Mouse (Mus musculus) brain, adult 2 months (tissue): ENCODE results near the gene Morn1.

Source experiments
- DNase-seq: peaks from one replicate; pipeline ENCODE4 v3.0.0; 2011; ENCODE audit warnings: low read depth, low spot score

The Morn1 gene

DNA sequence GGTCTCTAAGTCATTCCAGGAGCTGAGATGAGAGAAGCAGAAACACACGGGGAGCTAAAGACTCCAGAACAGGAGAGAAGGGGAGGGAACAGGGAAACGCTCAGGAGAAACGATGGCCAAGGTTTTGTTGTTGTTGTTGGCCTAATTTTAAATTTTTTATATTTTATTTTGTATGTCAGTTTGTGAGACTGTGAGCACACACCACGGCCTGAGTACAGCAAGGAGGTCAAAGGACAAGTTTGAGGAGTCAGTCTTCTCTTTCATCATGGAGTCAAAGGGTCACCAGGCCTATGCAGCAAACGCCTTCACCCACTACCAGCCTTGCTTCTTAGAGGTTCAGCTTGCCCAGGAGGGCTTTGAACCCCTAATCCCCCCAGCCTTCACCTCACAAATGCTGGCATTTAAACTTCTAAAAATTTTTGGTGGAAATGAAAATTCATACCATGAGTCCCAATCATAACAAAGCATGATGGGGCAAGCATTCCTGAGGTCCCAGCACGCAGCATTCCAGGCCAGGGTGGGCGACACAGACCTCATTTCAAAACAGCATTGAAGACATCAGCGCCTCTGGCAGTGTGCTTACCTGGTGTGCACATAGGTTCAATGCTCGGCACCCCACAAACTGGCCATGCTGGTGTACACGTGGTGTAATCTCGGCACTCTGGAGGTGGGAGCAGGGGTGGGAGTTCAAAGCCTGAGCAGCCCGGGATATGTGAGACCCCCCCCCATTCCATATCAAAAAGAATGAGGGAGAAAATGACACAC lies 53.1 kb downstream of the Morn1 start:
- no peak for DNase-seq

DNA sequence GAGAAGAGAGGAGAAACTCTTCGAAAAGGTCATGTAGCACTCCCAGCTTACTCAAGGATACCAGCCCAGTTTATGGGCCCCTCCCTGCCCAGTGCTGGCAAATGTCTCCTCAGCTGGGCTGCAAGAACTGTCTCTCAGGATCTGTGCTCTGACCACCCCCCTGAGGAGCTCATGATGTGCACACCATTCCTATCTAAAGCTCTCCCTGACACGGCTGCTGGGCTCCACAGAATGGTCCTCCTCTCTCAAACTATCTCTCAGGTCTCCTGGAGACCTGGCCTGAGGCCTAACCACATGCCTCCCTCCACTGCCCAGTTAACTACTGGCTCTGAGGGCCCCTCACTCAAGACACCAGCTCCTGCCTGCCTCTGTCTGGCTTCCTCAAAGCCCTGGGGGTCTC lies 53.8 kb downstream of the Morn1 start:
- DNase-seq = no peak

DNA sequence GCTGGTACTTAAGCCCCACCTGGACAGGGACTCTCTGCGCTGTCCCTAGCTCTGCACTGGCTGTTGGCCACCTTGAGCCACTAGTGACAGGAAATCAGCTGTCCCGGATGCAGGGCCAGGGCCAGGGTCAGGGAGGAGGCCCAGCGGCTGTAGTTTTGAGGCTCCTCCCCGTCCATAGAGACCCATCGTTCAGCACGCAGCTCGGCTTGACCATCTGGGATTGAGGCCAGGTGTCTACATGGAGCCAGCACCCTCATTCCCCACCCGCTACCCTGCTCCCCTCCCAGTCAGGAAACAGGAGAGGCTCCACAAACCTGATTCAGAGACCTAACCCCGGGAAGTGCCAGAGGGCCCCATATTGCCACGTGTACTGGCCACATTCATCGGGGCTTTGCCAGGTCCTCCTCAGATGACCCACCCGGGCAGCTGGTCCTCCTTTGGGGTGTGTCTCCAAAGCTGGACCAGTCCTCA lies 54.5 kb downstream of the Morn1 start:
- DNase-seq = no peak

DNA sequence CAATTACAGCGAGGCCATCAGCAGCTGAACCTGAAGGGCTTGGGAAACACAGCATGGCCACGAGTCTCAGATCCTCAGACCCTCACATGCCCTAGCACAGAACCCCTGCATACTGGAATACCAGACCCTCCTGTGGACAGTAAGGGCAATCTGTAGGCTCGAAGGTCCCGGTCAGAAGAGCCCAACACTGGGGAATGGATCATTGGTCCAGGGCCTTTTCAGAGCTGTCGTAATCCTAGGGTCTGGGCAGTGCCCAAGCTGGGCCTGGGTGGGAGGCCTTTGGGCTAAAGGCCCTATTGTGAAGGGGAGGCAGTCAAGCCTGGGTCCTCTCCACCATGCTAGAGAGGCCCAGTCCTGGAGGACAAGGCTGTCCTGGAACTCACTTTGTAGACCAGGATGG lies 56.5 kb downstream of the Morn1 start:
- DNase-seq = no peak

DNA sequence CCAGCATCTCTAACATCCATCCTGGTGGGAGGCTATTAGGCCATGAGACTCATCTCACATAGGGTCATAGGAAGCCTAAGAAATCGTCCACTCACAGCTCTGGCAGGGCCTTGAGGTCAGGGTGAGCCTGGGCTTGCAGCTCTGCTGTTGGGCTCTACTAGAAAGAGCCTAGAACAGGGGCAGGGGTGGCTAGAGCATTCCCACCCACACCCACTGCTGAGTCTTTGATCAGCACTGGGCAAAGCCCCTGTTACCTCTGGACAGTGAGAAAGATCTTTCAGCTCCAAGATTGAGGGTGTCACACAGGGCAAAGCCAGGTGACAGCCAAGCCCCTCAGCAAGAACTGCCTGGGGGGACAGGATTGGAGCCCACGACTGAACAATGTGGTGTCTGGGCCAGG lies 57.0 kb downstream of the Morn1 start:
- no peak for DNase-seq

DNA sequence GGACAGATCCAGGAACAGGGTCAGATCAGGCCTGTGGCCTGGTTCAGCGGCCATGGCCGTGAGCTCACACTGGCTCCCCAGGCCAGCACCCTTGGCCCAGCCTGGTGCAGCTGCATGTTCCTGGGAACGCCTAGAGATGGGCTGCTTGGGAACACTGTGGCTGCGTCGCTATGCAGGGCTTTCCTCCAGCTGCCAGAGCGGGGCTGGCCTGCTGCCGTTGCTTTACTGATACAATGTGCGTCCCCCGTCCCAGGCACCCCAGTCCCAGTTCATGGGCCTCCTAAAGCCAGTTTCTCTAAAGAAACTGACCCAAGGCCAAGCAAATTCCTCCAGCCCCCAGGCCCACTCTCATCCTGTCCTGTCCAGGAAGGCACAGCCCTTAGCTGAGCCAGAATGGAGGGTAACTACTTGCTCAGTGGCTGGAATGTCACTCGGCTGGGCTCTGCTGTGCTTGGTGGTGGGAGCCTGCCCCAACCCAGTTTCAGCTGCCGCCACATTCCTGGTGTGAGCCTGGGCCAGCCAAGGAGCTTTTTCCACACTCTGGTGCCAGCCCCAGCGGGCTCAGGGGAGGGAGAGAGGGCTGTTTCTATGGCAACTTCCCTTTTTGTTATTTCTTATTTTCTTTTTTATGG lies 57.6 kb downstream of the Morn1 start:
- peak; percentile 66 for DNase-seq

DNA sequence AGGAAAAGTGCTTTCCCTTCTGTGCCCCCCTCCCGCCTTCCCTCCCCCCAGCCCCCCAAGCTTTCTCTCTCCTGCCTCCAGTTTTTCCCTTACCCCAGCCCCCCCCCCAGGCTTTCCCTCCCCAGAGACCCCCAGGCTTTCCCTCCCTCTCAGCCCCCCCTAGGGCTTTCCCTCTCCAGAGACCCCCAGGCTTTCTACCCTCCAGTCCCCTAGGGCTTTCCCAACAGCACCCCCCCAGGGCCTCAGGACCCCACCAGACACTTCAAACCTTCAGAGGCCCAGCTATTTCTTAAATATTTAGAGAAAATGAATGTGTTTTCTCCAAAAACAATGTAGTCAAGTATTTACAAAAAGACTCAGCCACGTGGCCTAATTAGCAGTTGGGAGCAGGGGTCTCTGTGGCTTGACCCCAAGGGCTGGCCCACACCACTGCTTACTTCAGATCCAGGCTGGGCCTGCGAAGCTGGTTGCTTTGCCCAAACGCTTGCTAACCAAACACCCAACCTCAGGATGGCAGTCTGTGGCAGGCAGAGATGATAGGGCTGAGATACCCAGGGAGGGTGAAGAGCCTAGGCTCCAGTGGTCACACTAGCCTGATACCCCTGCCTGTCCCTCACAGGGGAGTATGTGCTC lies 58.3 kb downstream of the Morn1 start:
- DNase-seq = peak; percentile 49

DNA sequence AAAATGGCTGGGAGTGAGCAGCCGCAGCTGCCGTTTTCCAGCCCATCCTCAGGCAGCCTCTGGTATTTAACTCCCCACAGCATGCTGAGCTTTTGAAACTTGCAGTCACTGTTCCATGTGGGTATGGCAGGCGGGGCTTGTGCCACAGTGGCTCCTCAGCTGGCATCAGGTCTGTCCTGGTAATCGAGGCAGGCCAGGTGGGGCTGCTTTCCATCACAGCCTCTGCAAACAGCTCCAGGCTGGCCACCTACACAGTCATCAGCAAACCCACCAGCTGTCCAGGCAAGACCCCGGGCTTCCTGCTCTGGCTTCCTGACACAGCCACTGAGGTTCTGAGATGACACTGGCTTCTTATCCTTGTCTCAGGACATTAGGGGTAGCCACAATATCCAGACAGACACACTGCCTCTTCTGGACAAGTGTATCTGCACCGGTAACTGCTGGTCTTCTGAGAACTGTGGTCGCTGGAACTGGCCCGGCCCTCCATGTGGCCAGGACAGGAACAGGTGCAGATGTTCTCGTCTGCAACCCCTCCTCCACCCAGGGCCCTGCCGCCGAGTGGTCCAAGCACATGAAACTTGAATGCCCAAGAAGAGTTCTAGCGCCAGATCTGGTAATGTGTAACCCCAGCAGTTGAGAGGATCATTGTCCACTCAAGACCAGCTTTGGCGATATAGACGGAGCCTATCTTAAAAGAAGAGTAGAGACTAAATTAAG lies 59.9 kb downstream of the Morn1 start:
- peak; percentile 46 for DNase-seq

DNA sequence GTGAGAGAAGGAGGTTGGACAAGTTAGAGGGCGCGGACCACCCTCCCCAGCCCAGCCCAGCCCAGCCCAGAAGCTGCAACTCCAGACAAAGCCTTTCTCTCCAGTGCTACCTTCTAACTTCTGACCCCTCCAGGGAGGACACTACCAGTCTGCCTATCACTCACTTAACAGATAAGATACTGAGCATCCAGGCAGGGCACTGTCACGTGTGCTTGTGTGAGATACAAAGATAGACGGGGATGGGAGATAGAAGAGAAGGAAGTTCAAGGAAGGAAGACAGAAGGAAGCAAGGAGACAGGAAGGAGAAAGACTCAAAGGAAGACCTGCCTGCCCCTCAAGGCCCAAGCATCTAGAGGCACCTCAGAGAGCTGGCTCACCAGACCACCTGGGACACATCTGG lies 62.1 kb downstream of the Morn1 start:
- no peak for DNase-seq

DNA sequence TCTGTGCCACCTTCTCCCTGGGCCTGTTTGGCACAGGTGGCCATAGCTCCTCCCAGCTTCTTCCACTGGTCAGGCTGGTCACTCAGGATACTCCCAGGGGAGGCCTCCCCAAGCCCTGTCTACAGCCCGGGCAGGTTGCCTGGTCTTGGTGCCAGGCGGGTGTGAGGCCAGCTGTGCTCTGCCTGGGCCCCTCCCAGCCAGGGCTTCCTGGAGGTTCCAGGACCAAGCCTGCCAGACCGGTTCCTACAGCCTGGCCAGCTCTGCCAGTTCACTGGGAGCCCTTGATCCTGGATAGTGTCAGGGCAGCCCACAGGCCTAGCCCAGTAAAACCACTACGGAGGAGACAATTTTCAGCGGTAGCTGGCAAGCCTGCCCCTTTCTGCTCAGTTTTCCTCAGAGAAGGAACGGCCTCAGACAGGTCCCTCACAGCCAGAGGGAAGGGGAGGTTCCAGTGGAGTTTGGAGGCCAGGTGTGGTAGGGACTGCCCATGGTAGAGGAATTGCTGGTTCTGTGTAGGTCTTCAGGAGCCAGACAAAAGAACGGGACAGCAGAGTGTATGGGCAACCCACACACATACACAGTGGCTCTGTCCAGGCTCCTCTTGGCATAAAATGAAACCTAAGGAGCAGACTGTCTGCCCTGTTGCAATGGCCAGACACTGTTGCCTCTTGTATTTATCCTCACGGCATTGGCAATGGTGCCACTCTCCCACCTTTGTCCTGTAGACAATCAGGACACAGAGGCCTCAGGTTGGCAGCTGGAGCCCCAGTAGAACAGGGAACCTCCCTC lies 62.7 kb downstream of the Morn1 start:
- no peak for DNase-seq

DNA sequence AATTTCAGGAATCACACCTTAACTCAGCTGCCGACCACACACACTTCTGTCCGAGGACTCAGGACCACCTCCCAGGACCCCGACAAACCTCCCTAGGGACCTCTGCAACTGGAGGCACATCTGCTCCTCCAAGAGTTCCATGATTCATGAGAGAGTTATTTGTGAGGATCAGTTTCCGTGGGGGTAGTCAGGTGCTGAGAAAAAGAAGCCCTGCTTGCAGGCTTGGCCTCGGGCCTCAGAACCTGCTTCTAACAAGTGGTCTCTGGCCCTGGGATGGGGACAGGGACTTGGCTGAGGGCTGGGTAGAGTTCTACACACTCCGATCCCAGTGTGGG lies 63.5 kb downstream of the Morn1 start:
- no peak for DNase-seq

DNA sequence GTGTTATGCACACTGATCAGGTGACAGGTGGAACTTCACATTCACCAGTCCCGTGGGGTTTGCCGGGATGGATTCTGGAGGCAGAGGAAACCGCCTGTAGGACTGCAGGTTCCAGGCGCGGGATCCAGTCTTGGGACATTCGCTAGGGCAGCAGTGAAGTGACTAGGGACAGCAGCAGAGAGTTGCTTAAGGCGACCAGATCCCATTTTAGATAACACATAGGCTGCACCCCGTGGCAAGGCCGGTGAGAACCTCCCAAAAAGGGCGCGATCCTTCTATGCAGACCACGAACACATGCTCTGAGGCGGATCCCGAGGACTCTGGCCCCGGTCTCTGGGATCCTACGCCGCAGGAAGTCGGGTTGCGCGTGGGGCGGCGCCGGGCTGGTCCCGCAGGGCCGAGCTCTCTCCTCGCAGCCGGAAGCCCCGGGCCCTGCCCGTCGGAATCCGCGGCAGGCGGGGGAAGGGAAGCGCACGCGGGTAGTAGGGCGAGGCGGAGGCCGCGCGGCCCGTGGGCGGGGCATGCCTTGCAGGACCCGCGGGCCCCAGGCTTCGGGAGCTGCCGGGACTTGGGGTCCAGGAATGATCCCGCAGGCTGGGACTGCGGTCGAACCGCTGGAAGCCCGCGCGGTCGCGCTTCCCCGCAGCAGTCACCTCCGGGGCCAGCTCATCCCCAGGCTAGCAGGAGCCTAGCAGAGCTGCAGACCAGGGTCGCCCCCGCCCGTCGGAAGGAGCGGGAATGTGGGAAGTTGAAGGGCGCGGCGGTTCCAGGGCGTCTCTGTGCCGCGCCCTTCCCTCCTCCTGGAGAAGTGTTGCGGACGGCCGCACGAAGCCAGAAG lies 64.1 kb downstream of the Morn1 start:
- DNase-seq = peak; percentile 70

DNA sequence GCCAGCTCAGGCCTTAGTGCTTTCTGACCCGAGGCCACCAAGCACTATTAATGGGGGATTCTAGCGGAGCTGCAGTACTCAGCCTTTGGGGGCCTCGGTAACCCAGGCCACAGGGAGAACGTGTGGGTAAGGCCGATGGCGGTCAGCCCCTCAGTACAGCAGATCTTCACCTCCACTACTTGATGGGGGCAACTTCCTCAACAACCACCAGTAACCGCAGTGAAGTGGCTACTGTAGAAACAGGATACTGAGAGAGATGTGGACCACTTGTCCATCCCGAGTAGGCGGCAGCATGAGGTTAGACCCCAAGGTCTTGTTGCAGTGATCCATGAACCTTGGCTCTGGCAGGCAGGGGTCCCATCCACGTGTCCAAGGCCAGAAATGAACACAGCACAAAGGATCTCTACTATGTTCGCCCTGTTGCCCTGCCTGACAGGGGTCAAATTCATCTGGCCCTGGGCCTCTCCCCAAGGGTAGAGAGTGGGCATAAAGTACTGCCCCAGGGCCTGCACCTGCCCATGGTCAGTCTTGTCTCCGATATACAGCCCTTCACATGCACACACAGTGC lies 64.9 kb downstream of the Morn1 start:
- DNase-seq = no peak

DNA sequence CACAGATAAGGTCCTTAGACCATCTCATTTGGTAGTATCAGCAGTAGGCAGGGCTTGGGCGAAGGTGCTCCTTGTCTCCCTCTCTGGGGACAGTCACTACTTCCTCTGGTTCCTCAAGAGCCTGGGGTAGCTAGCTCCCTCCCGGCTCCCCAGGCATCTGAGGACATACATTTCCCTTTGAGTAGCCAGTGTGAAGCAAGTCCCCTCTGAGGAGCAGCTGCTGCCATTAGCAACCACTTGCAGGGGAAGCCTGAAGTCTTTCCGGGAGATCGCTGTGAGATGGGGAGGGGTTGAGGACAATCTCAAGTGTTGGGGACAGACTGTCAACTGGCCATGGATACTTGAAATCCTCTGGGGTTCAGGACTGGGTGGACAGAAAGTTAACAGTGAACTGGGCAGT lies 65.5 kb downstream of the Morn1 start:
- DNase-seq = peak; percentile 31

DNA sequence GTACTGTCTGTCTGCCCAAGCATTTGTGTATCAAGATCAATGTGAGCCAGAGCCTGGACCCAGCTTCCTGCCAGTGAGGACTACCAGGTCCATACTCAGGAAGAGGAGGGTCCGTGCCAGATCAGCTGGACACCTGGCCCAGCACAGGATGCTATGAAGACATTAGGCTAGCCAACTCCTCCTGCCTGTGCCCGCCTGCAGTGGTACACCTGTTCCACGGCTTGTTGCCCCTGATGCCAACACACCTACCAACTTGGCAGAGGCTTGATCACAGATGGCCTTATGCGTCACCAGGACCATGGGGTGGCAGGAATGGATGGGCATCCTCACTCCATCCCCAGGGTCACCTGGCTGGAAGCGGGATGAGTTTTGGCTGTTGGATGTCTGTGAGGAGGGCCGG lies 66.1 kb downstream of the Morn1 start:
- DNase-seq = peak; percentile 98

DNA sequence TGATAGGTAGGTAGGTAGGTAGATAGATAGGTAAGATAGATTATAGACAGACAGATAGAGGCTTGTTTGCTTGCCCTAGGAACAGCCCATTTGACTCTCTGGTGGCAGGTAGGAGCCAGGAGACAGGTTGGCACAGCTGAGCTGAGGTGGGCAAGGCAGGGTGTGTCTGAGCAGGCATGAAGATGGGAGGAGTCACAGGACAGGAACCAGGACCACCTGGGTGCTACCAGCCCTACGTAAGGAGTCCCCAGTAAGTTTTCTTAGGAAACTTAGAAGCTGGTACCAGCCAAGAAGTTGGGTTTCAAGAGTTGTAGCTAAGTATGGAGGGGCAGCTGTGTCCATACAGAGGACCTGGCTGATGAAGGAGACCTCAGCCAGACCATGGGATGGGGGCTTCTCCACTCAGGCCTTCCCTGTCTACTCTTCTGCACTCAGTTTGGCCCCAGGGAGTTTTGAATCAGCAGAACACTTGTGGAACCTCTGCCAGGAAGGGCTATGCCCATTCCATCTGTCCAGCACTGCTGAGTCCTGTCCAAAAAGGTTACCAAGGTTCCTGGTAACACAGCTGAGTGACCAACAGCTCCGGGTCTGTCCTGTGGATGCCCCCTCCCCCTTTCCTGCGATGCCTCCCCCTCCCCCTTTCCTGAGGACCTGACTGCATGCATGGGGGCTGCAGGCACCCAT lies 67.2 kb downstream of the Morn1 start:
- peak; percentile 37 for DNase-seq

DNA sequence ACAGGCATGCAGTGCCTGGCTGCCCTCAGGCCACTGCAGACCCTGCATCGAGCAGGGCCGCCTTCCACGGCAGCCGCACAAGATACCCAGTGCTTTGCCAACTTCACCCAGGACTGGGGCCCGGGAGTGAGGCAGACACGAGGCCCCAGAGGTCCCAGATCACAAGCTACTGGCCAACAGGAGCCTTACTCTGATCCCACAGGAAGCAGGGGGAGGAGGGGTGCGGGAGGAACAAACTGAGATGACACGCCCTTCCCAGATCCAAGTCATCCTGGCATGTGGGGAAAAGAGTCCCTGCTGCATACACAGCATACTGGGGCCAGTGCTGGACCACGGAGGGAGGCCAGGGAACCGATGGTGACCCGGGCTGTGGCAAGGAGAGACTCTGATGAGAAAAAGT lies 68.6 kb downstream of the Morn1 start:
- no peak for DNase-seq

DNA sequence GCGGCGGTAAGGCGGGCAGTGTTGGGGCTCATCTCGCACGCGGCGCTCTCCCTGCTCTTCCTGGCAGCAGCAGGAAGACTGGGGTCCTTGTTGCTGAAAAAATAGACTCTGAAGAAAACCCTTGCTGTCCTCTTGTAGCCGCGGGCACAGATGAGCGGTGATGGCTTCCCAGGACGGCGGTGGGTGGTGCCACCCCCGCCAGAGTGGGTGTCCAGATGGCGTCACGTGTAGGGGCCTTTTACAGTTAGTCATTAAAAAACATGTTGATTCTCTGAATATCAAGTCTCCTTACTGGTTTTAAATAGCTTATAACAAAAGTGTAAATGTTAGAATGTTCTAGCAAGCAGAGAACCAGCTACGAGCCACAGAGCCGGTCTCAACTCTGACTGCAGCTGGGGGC lies 70.4 kb downstream of the Morn1 start:
- DNase-seq = peak; percentile 24

DNA sequence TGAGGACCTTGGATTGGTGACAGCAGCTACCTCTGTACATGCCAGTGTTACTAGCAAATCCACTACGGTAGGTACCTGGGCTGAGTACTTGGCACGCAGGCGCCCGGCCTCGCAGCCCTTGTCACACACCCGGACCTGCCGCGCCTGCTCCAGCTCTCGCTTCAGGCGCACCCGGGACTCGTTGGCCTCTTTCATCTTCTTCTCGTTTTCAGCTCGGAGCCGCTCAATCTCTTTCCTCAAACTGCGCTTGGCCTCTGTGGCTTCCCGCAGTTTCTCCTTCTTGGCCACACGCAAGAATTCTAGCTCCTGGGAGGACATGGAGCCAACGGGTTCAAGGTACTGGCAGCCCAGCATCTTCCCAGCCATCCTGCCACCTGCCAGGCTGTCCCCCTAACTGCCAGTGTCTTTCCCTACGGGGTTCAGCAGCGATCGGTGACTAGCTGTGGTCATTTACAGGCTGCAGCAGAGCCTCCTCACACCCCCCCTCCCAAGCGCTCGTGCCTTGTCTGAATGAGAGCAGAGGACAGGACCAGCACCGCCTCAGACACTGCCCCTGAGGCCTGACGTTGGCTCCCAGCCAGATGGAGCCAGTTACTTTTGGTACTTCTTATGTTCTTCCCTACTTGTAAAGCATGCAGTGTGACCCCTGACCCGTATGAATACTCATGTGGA lies 71.6 kb downstream of the Morn1 start:
- peak; percentile 34 for DNase-seq
